In genomic region chr10:84449733-84450132, GRCm38 (mm10) we compare ENCODE assay signal across 18 mouse cellular contexts. TPM values are rescaled to one million over a fixed set of nuclear protein-coding genes. Genes with fewer than 3 reads are reported as not detected.
DNase-seq lines count a peak whose midpoint lies in the region; ATAC-seq lines count a peak whose summit lies in the region.
"Had no signal": no experiment of that assay in that cellular context is flagged by ENCODE, and none has a peak within 500 bp of the region (broad histone marks: within the 10 kb centered on the region; RNA-seq: fewer than 3 reads in every experiment).

No protein-coding gene starts in this region.

- H3K4me2 ChIP-seq in heart, embryonic 12.5 days = no peak overlapping the region
- no peak overlapping the region for H3K4me2 ChIP-seq in kidney, embryonic 15.5 days
- no peak overlapping the region for H3K4me2 ChIP-seq in limb, embryonic 13.5 days (replicated peaks)
- H3K4me2 ChIP-seq: embryonic facial prominence, embryonic 15.5 days; limb, embryonic 12.5 days; liver, embryonic 15.5 days; midbrain, embryonic 12.5 days had no signal

- intact Hi-C loops in heart, postnatal 25 days (cut with DNase I) = loop anchor here (1.0 to 5.0 kb wide), 2 partner anchors 630 to 802 kb away; partner anchors contain the start of gene Appl2

- 62% methylated on average over 8 of the region's 8 CpGs for WGBS in heart, embryonic 12.5 days
- WGBS in kidney, embryonic 15.5 days = 55% methylated on average over 8 of the region's 8 CpGs
- WGBS in limb, embryonic 13.5 days = 76% methylated on average over 8 of the region's 8 CpGs

- no peak for DNase-seq in heart, postnatal 25 days (ENCODE audit: low spot score)
- no peak for DNase-seq in kidney, adult 11 months
- DNase-seq in gastrocnemius, adult 8-10 months (ENCODE audit: low spot score in 2 of 2) = peak; percentile 35 to 65
- DNase-seq: adrenal gland, adult 2 months; cerebellum, adult 8-10 months; kidney, adult 9 months; lung, postnatal 36 days had no signal

- no peaks in the 10 kb centered on the region for H3K9me3 ChIP-seq in heart, embryonic 12.5 days (replicated peaks)
- no peaks in the 10 kb centered on the region for H3K9me3 ChIP-seq in kidney, embryonic 15.5 days (replicated peaks)
- no peaks in the 10 kb centered on the region for H3K9me3 ChIP-seq in limb, embryonic 13.5 days
- H3K9me3 ChIP-seq: embryonic facial prominence, embryonic 15.5 days; limb, embryonic 12.5 days; liver, embryonic 15.5 days; midbrain, embryonic 12.5 days had no signal

- H3K27me3 ChIP-seq in heart, embryonic 12.5 days (replicated peaks) = no peaks in the 10 kb centered on the region
- no peaks in the 10 kb centered on the region for H3K27me3 ChIP-seq in kidney, embryonic 15.5 days
- no peaks in the 10 kb centered on the region for H3K27me3 ChIP-seq in limb, embryonic 13.5 days
- H3K27me3 ChIP-seq: embryonic facial prominence, embryonic 15.5 days; limb, embryonic 12.5 days; liver, embryonic 15.5 days had no signal

- 0 out of 2 replicates have a peak overlapping the region, but pooled peaks have one; percentile 38 for H3K9ac ChIP-seq in heart, embryonic 12.5 days
- no peak overlapping the region for H3K9ac ChIP-seq in kidney, embryonic 15.5 days
- peak overlapping the region; percentile 14; the same call in 1 of the 2 replicates for H3K9ac ChIP-seq in limb, embryonic 13.5 days
- H3K9ac ChIP-seq: embryonic facial prominence, embryonic 15.5 days; limb, embryonic 12.5 days; liver, embryonic 15.5 days; midbrain, embryonic 12.5 days had no signal

- no peaks in the 10 kb centered on the region for H3K36me3 ChIP-seq in heart, embryonic 12.5 days
- no peaks in the 10 kb centered on the region for H3K36me3 ChIP-seq in kidney, embryonic 15.5 days
- H3K36me3 ChIP-seq in limb, embryonic 13.5 days = no peaks in the 10 kb centered on the region
- H3K36me3 ChIP-seq: embryonic facial prominence, embryonic 15.5 days; limb, embryonic 12.5 days; liver, embryonic 15.5 days; midbrain, embryonic 12.5 days had no signal

- H3K27ac ChIP-seq in heart, embryonic 12.5 days (ENCODE audit: poor library complexity, severe bottlenecking) = no peak overlapping the region
- no peak overlapping the region for H3K27ac ChIP-seq in kidney, embryonic 15.5 days
- no peak overlapping the region for H3K27ac ChIP-seq in limb, embryonic 13.5 days
- H3K27ac ChIP-seq: embryonic facial prominence, embryonic 15.5 days; layer of hippocampus, adult 2 months; limb, embryonic 12.5 days; liver, embryonic 15.5 days; midbrain, embryonic 12.5 days had no signal

- ATAC-seq in heart, embryonic 12.5 days (ENCODE audit: insufficient number of reproducible peaks, low FRiP score) = no peak
- ATAC-seq in kidney, embryonic 15.5 days (replicated peaks; ENCODE audit: low FRiP score) = peak; percentile 52; the same call in 1 of the 2 replicates
- no peak for ATAC-seq in limb, embryonic 13.5 days (ENCODE audit: low FRiP score, low read depth)
- ATAC-seq in megakaryocyte progenitor cell, adult 5-6 weeks (replicated peaks; ENCODE audit: poor library complexity) = no peak
- ATAC-seq: CD4-positive, CD25-positive, alpha-beta regulatory T cell, adult 4 months; forebrain, embryonic 16.5 days had no signal

- no peak overlapping the region for H3K4me3 ChIP-seq in heart, embryonic 12.5 days
- H3K4me3 ChIP-seq in kidney, embryonic 15.5 days (replicated peaks) = no peak overlapping the region
- H3K4me3 ChIP-seq in limb, embryonic 13.5 days = no peak overlapping the region
- H3K4me3 ChIP-seq: embryonic facial prominence, embryonic 15.5 days; layer of hippocampus, adult 2 months; limb, embryonic 12.5 days; liver, embryonic 15.5 days; midbrain, embryonic 12.5 days had no signal

- peaks cover 22% of the 10 kb centered on the region for H3K4me1 ChIP-seq in heart, embryonic 12.5 days (replicated peaks)
- peaks cover 19% of the 10 kb centered on the region for H3K4me1 ChIP-seq in kidney, embryonic 15.5 days
- H3K4me1 ChIP-seq in limb, embryonic 13.5 days = peaks cover 4% of the 10 kb centered on the region; the same call in 1 of the 2 replicates
- H3K4me1 ChIP-seq: liver, embryonic 15.5 days had no signal

RNA-seq across cellular contexts. Expression of gene Nuak1, which starts 9.3 kb away (rescaled TPM):
- 3.2 and 3.7 TPM in 2 replicates for polyA plus RNA-seq in heart, embryonic 12.5 days (2016; fragmentation: Nextera tagmentation; extraction: Ambion mirVana)
- 10 to 100 TPM; 30.8 to 32.3 TPM for total RNA-seq in heart, postnatal 25 days (2021)
- polyA plus RNA-seq in kidney, embryonic 15.5 days (2015; fragmentation: Nextera tagmentation; extraction: Ambion mirVana) = 3.0 and 3.2 TPM in 2 replicates
- 10 to 100 TPM; 16.4 to 23.6 (median 17.2) TPM for total RNA-seq in gastrocnemius, adult 8-10 months (2022)
- 3.9 and 4.0 TPM in 2 replicates for polyA plus RNA-seq in limb, embryonic 13.5 days (2015; fragmentation: Nextera tagmentation; extraction: Ambion mirVana)
- 0.12 TPM in 2 replicates for total RNA-seq in megakaryocyte progenitor cell, adult 5-6 weeks (2015)
- 0.03 and 0.17 TPM in 2 replicates for total RNA-seq in megakaryocyte progenitor cell, adult 5-6 weeks (2017)
- polyA plus RNA-seq: CD4-positive, CD25-positive, alpha-beta regulatory T cell, adult 4 months had no signal

Comparison
In these comparisons a context has a peak if more than half of its experiments do, and no peak if none do; other contexts are left out.
1. DNase-seq: peak in gastrocnemius, adult 8-10 months (2 of 2); none in heart, postnatal 25 days (single experiment) and kidney, adult 11 months (single experiment).
2. RNA of gene Nuak1, which starts 9.3 kb away (total RNA-seq): 30.8 to 32.3 TPM in heart, postnatal 25 days and 16.4 to 23.6 TPM in gastrocnemius, adult 8-10 months; 0.03 to 0.17 TPM in megakaryocyte progenitor cell, adult 5-6 weeks; every median in the first group is over 10 times any median in the second.